In genomic region chr3:98382246-98382939, GRCm38 (mm10) we compare ENCODE assay signal across 8 mouse cellular contexts. TPM values are rescaled to one million over a fixed set of nuclear protein-coding genes. Genes with fewer than 3 reads are reported as not detected.
DNase-seq lines count a peak whose midpoint lies in the region; ATAC-seq lines count a peak whose summit lies in the region.

Gene Zfp697, plus strand, starts transcription at chr3:98382461.

- WGBS in embryonic facial prominence, embryonic 15.5 days = under 1% methylated on average over 42 of the region's 42 CpGs
- WGBS in heart, embryonic 10.5 days = under 1% methylated on average over 42 of the region's 42 CpGs
- WGBS in kidney, embryonic 14.5 days = under 1% methylated on average over 42 of the region's 42 CpGs
- under 1% methylated on average over 42 of the region's 42 CpGs for WGBS in limb, embryonic 13.5 days
- under 1% methylated on average over 42 of the region's 42 CpGs for WGBS in midbrain, embryonic 13.5 days
- WGBS in stomach, embryonic 14.5 days = under 1% methylated on average over 42 of the region's 42 CpGs

- H3K27me3 ChIP-seq in embryonic facial prominence, embryonic 15.5 days = no peaks in the 10 kb centered on the region
- no peaks in the 10 kb centered on the region for H3K27me3 ChIP-seq in heart, embryonic 10.5 days (ENCODE audit: insufficient read depth, poor library complexity, severe bottlenecking)
- H3K27me3 ChIP-seq in kidney, embryonic 14.5 days (ENCODE audit: control insufficient read depth, insufficient read depth, low read length) = no peaks in the 10 kb centered on the region
- H3K27me3 ChIP-seq in limb, embryonic 13.5 days = no peaks in the 10 kb centered on the region
- no peaks in the 10 kb centered on the region for H3K27me3 ChIP-seq in midbrain, embryonic 13.5 days
- H3K27me3 ChIP-seq in stomach, embryonic 14.5 days (ENCODE audit: control insufficient read depth, insufficient read depth, low read length) = no peaks in the 10 kb centered on the region

- H3K4me1 ChIP-seq in embryonic facial prominence, embryonic 15.5 days = peaks cover 21% of the 10 kb centered on the region
- peaks cover 35% of the 10 kb centered on the region for H3K4me1 ChIP-seq in heart, embryonic 10.5 days
- H3K4me1 ChIP-seq in kidney, embryonic 14.5 days (ENCODE audit: control insufficient read depth, insufficient read depth, low read length) = peaks cover 19% of the 10 kb centered on the region
- peaks cover 11% of the 10 kb centered on the region for H3K4me1 ChIP-seq in limb, embryonic 13.5 days
- H3K4me1 ChIP-seq in midbrain, embryonic 13.5 days (replicated peaks) = peaks cover 34% of the 10 kb centered on the region
- H3K4me1 ChIP-seq in stomach, embryonic 14.5 days (ENCODE audit: control insufficient read depth, insufficient read depth, low read length) = peaks cover 9% of the 10 kb centered on the region; the same call in 1 of the 2 replicates

- ATAC-seq in embryonic facial prominence, embryonic 15.5 days (ENCODE audit: insufficient number of reproducible peaks, low FRiP score, low TSS enrichment, low read depth) = peak; percentile 87
- peak; percentile 87 for ATAC-seq in kidney, embryonic 14.5 days (ENCODE audit: low FRiP score, low TSS enrichment)
- ATAC-seq in limb, embryonic 13.5 days (ENCODE audit: low FRiP score, low read depth) = peak; percentile 90
- peak; percentile 96 for ATAC-seq in midbrain, embryonic 13.5 days
- ATAC-seq in stomach, embryonic 14.5 days (ENCODE audit: insufficient number of reproducible peaks, insufficient read depth, low FRiP score, low read depth) = peak; percentile 85

- peak; percentile 34 for DNase-seq in thymus, postnatal 4 days
- no peak for DNase-seq in thymus, postnatal 14 days
- DNase-seq in heart, embryonic 10.5 days (ENCODE audit: low spot score) = peak; percentile 90

- H3K36me3 ChIP-seq in embryonic facial prominence, embryonic 15.5 days = no peaks in the 10 kb centered on the region
- H3K36me3 ChIP-seq in heart, embryonic 10.5 days = no peaks in the 10 kb centered on the region
- H3K36me3 ChIP-seq in kidney, embryonic 14.5 days (ENCODE audit: control insufficient read depth, insufficient read depth, low read length) = no peaks in the 10 kb centered on the region
- H3K36me3 ChIP-seq in limb, embryonic 13.5 days = no peaks in the 10 kb centered on the region
- H3K36me3 ChIP-seq in midbrain, embryonic 13.5 days = no peaks in the 10 kb centered on the region
- no peaks in the 10 kb centered on the region for H3K36me3 ChIP-seq in stomach, embryonic 14.5 days (ENCODE audit: control insufficient read depth, insufficient read depth, low read length)

- no peak within 1 kb of the TSS for H3K27ac ChIP-seq in embryonic facial prominence, embryonic 15.5 days (replicated peaks)
- H3K27ac ChIP-seq in heart, embryonic 10.5 days = peak within 1 kb of the TSS; percentile 91
- peak within 1 kb of the TSS; percentile 88 for H3K27ac ChIP-seq in kidney, embryonic 14.5 days (ENCODE audit: low read depth, low read length)
- peak within 1 kb of the TSS; percentile 74; the same call in 1 of the 2 replicates for H3K27ac ChIP-seq in limb, embryonic 13.5 days
- H3K27ac ChIP-seq in midbrain, embryonic 13.5 days = peak within 1 kb of the TSS; percentile 94
- H3K27ac ChIP-seq in stomach, embryonic 14.5 days (ENCODE audit: low read length) = peak within 1 kb of the TSS; percentile 44; the same call in 1 of the 2 replicates

- H3K9ac ChIP-seq in embryonic facial prominence, embryonic 15.5 days = peak within 1 kb of the TSS; percentile 41
- H3K9ac ChIP-seq in kidney, embryonic 14.5 days (ENCODE audit: low read depth, low read length) = peak within 1 kb of the TSS; percentile 92
- H3K9ac ChIP-seq in limb, embryonic 13.5 days = peak within 1 kb of the TSS; percentile 87
- peak within 1 kb of the TSS; percentile 97 for H3K9ac ChIP-seq in midbrain, embryonic 13.5 days (replicated peaks)
- H3K9ac ChIP-seq in stomach, embryonic 14.5 days (replicated peaks; ENCODE audit: low read depth, low read length) = peak within 1 kb of the TSS; percentile 71

- peak within 1 kb of the TSS; percentile 84 for H3K4me2 ChIP-seq in embryonic facial prominence, embryonic 15.5 days (replicated peaks)
- peak within 1 kb of the TSS; percentile 90 for H3K4me2 ChIP-seq in kidney, embryonic 14.5 days (replicated peaks; ENCODE audit: low read depth, low read length)
- H3K4me2 ChIP-seq in limb, embryonic 13.5 days (replicated peaks) = peak within 1 kb of the TSS; percentile 96
- peak within 1 kb of the TSS; percentile 83 for H3K4me2 ChIP-seq in midbrain, embryonic 13.5 days (replicated peaks)
- peak within 1 kb of the TSS; percentile 91 for H3K4me2 ChIP-seq in stomach, embryonic 14.5 days (replicated peaks; ENCODE audit: low read depth, low read length)

- H3K4me3 ChIP-seq in embryonic facial prominence, embryonic 15.5 days (replicated peaks) = peak within 1 kb of the TSS; percentile 60
- H3K4me3 ChIP-seq in heart, embryonic 10.5 days = peak within 1 kb of the TSS; percentile 85
- H3K4me3 ChIP-seq in kidney, embryonic 14.5 days (ENCODE audit: low read length) = peak within 1 kb of the TSS; percentile 90
- peak within 1 kb of the TSS; percentile 89 for H3K4me3 ChIP-seq in limb, embryonic 13.5 days
- peak within 1 kb of the TSS; percentile 92 for H3K4me3 ChIP-seq in midbrain, embryonic 13.5 days (replicated peaks)
- peak within 1 kb of the TSS; percentile 90 for H3K4me3 ChIP-seq in stomach, embryonic 14.5 days (ENCODE audit: low read depth, low read length)

- no peaks in the 10 kb centered on the region for H3K9me3 ChIP-seq in embryonic facial prominence, embryonic 15.5 days (replicated peaks)
- H3K9me3 ChIP-seq in heart, embryonic 10.5 days = no peaks in the 10 kb centered on the region
- H3K9me3 ChIP-seq in kidney, embryonic 14.5 days (ENCODE audit: control insufficient read depth, low read length) = no peaks in the 10 kb centered on the region
- no peaks in the 10 kb centered on the region for H3K9me3 ChIP-seq in limb, embryonic 13.5 days
- H3K9me3 ChIP-seq in midbrain, embryonic 13.5 days = no peaks in the 10 kb centered on the region
- H3K9me3 ChIP-seq in stomach, embryonic 14.5 days (ENCODE audit: control insufficient read depth, low read depth, low read length) = no peaks in the 10 kb centered on the region

RNA-seq across cellular contexts. Expression of gene Zfp697, which starts in this region (rescaled TPM):
- polyA plus RNA-seq in embryonic facial prominence, embryonic 15.5 days (2015; fragmentation: Nextera tagmentation; extraction: Ambion mirVana) = 5.6 and 6.0 TPM in 2 replicates
- 7.3 and 10.0 TPM in 2 replicates for polyA plus RNA-seq in heart, embryonic 10.5 days (2016; fragmentation: Nextera tagmentation; extraction: Ambion mirVana)
- polyA plus RNA-seq in kidney, embryonic 14.5 days (2014; fragmentation: Nextera tagmentation; extraction: Ambion mirVana) = 18.0 and 21.5 TPM in 2 replicates
- polyA plus RNA-seq in limb, embryonic 13.5 days (2015; fragmentation: Nextera tagmentation; extraction: Ambion mirVana) = 8.5 and 9.0 TPM in 2 replicates
- 15.4 and 15.7 TPM in 2 replicates for polyA plus RNA-seq in midbrain, embryonic 13.5 days (2015; fragmentation: Nextera tagmentation; extraction: Ambion mirVana)
- 9.2 and 10.1 TPM in 2 replicates for polyA plus RNA-seq in stomach, embryonic 14.5 days (2014; fragmentation: Nextera tagmentation; extraction: Ambion mirVana)

Comparison
In these comparisons a context has a peak if more than half of its experiments do, and no peak if none do; other contexts are left out.
1. H3K9ac ChIP-seq: peak in every context shown above with its lines; median percentile 97 in midbrain, embryonic 13.5 days; 92 in kidney, embryonic 14.5 days; 87 in limb, embryonic 13.5 days; 71 in stomach, embryonic 14.5 days; 41 in embryonic facial prominence, embryonic 15.5 days.